Mouse (Mus musculus): ENCODE measurements at regions not wholly inside any gene's neighbourhood (a gene's known extent, or its start where the extent isn't known, plus 50 kb on each side); places are given as distances from the start of the nearest gene placed in this dataset.

DNA sequence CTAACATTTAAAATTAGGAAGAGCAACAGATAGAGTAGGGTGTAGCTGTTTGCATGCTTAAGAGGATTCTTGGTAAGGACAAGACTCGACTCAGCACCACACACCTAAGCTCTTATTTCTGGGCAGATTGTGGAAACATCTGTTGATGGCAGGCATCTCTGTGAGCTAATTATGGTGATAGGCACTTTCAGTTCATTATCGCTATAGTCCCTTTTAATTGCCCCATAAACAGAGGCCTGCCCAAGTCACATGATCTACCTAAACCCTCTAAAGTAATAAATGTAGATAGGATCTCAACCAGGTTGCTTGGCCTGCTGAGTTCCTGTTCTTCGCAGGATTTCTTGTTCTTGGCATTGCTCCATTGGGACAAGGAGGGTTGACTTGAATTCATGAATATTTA, 88.8 kb upstream of the Selenok start:
- ATAC-seq (no peak), DNase-seq (no peak)
- Histone ChIP-seq H3K27ac (ENCODE audit: low read depth) (no peak overlapping the region), H3K4me1 (ENCODE audit: insufficient read depth) (peaks cover 2% of the 10 kb centered on the region; the same call in 1 of the 2 replicates), H3K4me3 (ENCODE audit: low read depth, low read length) (no peak overlapping the region), H3K36me3 (replicated peaks; ENCODE audit: insufficient read depth, low read length) (no peaks in the 10 kb centered on the region), H3K9ac (replicated peaks) (no peak overlapping the region), H3K27me3 (ENCODE audit: insufficient read depth, low read length) (no peaks in the 10 kb centered on the region), H3K9me3 (ENCODE audit: low read length) (no peaks in the 10 kb centered on the region), H3K4me2 (ENCODE audit: low read depth, low read length) (no peak overlapping the region)
- WGBS (ENCODE audit: insufficient replicate concordance) = 78% methylated on average over 3 of the region's 3 CpGs
- no peak for TF ChIP-seq CTCF (IDR thresholded peaks at IDR 0.05; ENCODE audit: low read depth)
- no peak for TF ChIP-seq EP300 (IDR thresholded peaks at IDR 0.05; ENCODE audit: low read depth)

DNA sequence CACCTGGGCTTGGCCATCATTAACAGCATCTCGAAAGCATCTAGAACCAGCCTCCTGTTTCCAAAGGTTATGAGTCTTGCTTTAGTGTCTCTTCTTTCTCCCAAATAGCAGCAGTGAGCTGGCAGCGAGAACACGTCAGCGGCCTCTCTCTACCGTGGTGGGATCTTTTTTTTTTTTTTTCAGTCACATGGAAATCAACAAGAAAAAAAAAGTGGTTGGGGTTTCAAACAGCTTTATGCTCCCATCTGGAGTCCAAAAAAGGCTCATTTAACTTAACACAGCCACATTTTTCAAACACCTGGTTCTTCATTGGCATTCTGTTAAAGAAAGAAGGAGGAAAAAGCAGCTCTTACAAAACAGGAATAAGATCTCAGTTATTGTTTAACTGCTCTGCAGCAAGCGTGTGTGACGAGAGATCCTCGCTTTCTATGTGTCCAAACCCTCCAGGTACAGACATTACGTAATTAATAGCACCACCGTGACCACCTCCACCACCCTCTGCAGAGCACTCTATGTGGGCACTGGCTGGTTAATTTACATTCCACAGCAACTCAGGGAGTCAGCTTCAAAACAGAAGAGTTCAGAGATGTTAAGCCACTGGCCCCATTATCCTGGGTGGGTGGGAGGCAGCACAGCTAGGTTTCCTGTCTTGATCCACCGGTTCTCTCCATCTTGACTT, 85.3 kb upstream of the Selenok start:
- H3K9ac ChIP-seq (replicated peaks) = no peak overlapping the region
- DNase-seq = no peak
- H3K27me3 ChIP-seq (ENCODE audit: insufficient read depth, low read length) = no peaks in the 10 kb centered on the region
- H3K27ac ChIP-seq (ENCODE audit: low read depth) = no peak overlapping the region
- 77% methylated on average over 11 of the region's 11 CpGs for WGBS (ENCODE audit: insufficient replicate concordance)
- peaks cover 2% of the 10 kb centered on the region; the same call in 1 of the 2 replicates for H3K4me1 ChIP-seq (ENCODE audit: insufficient read depth)
- H3K9me3 ChIP-seq (ENCODE audit: low read length) = no peaks in the 10 kb centered on the region
- no peak overlapping the region for H3K4me3 ChIP-seq (ENCODE audit: low read depth, low read length)
- ATAC-seq = no peak
- no peak for TF ChIP-seq EP300 (IDR thresholded peaks at IDR 0.05; ENCODE audit: low read depth)
- no peak for TF ChIP-seq CTCF (IDR thresholded peaks at IDR 0.05; ENCODE audit: low read depth)
- H3K4me2 ChIP-seq (ENCODE audit: low read depth, low read length) = no peak overlapping the region
- H3K36me3 ChIP-seq (replicated peaks; ENCODE audit: insufficient read depth, low read length) = no peaks in the 10 kb centered on the region

DNA sequence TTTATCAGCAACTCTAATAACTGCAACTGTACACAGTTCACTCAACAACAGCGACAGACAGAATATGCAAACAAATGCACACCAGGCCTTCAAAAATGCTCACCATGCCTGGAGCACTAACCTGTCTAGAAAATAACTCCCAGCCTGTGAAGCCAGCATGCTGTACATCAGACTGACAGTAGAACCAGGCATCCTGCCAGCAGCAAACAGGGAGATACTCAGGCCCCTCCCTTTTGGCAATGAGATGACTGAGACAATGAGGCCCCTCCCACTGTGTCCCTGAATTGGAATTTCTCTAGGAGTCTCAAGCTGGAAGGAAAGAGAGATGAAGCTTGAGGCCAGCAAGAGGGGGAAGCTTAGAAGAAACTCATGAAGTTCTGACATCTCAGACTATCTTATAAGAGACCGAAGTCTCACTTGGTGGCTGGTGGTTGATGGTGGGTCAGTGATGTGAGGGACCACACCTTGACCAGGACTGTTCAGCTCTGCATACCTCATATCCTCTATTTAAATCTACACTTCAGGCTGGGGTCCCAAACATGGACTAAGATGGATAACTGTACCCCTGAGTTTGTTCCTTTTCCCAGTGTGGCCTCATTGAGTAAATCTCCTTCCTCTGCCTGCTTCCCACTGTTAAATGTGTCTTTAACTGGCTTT, 72.6 kb upstream of the Selenok start:
- H3K4me1 ChIP-seq (ENCODE audit: insufficient read depth) = no peaks in the 10 kb centered on the region
- H3K4me3 ChIP-seq (ENCODE audit: low read depth, low read length) = no peak overlapping the region
- ATAC-seq (no peak), DNase-seq (peak; percentile 45)
- WGBS (ENCODE audit: insufficient replicate concordance) = 74% methylated on average over 2 of the region's 2 CpGs
- no peaks in the 10 kb centered on the region for H3K27me3 ChIP-seq (ENCODE audit: insufficient read depth, low read length)
- no peak overlapping the region for H3K9ac ChIP-seq (replicated peaks)
- no peak overlapping the region for H3K4me2 ChIP-seq (ENCODE audit: low read depth, low read length)
- TF ChIP-seq CTCF (IDR thresholded peaks at IDR 0.05; ENCODE audit: low read depth) = no peak
- TF ChIP-seq EP300 (IDR thresholded peaks at IDR 0.05; ENCODE audit: low read depth) = no peak
- no peak overlapping the region for H3K27ac ChIP-seq (ENCODE audit: low read depth)
- no peaks in the 10 kb centered on the region for H3K36me3 ChIP-seq (replicated peaks; ENCODE audit: insufficient read depth, low read length)
- H3K9me3 ChIP-seq (ENCODE audit: low read length) = no peaks in the 10 kb centered on the region

DNA sequence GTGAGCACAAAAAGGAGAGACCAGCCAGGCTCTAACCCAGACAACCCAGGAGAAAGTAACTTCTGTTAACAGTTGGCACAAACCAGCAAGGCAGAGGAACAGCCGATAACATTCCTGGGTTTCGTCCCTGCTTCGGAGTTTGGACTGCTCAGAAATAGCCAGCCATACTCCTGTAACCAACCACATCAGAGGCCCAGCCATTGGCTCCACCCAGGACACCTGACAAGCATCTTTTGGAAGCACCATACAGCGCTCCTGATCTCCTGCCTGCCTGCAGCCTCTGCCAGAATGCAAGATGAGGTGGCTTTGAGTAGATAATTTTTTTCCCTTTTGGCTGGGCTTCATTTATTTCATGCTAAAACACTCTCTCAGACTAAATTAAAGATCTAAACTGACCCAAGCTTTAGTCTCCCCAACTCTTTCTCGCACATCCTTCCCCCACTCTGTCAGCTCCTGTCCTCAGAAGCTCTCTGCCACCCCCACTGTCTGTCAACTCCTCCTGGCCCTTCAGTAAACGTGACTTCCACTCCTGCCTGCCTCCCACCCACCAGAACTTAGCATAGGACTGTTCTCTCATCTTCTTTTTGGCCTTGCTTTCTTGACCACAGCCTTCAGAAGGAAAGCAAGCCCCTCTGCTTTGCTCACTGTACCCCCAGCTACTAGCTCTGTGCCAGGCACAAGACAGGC, 72.0 kb upstream of the Selenok start:
- H3K4me2 ChIP-seq (ENCODE audit: low read depth, low read length) = no peak overlapping the region
- H3K27ac ChIP-seq (ENCODE audit: low read depth) = no peak overlapping the region
- no peak overlapping the region for H3K4me3 ChIP-seq (ENCODE audit: low read depth, low read length)
- no peaks in the 10 kb centered on the region for H3K36me3 ChIP-seq (replicated peaks; ENCODE audit: insufficient read depth, low read length)
- no peaks in the 10 kb centered on the region for H3K27me3 ChIP-seq (ENCODE audit: insufficient read depth, low read length)
- ATAC-seq (no peak), DNase-seq (no peak)
- H3K4me1 ChIP-seq (ENCODE audit: insufficient read depth) = no peaks in the 10 kb centered on the region
- TF ChIP-seq EP300 (IDR thresholded peaks at IDR 0.05; ENCODE audit: low read depth) (no peak), CTCF (IDR thresholded peaks at IDR 0.05; ENCODE audit: low read depth) (no peak)
- no peaks in the 10 kb centered on the region for H3K9me3 ChIP-seq (ENCODE audit: low read length)
- H3K9ac ChIP-seq (replicated peaks) = no peak overlapping the region
- WGBS (ENCODE audit: insufficient replicate concordance) = 60% methylated on average over 6 of the region's 6 CpGs

DNA sequence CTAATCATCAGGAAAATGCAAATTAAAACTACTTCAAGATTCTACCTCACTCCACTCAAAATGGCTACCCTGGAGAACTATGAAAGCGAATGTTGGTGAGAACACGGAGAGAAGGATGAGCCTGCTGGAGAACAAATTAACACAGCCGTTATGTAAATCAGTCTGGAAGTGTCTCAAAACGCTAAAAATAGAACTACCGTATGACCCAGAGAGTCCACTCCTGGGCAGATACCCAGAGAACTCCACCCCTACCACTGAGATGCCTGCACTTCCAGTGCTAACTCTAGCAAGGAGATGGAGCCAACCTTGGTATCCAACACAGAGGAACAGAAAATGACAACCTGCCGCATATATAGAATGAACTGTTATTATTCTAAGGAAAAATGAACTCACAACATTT, 67.2 kb upstream of the Selenok start:
- Histone ChIP-seq H3K27ac (ENCODE audit: low read depth) (no peak overlapping the region), H3K9me3 (ENCODE audit: low read length) (no peaks in the 10 kb centered on the region), H3K4me1 (ENCODE audit: insufficient read depth) (no peaks in the 10 kb centered on the region), H3K36me3 (replicated peaks; ENCODE audit: insufficient read depth, low read length) (no peaks in the 10 kb centered on the region), H3K9ac (replicated peaks) (no peak overlapping the region), H3K4me3 (ENCODE audit: low read depth, low read length) (no peak overlapping the region), H3K27me3 (ENCODE audit: insufficient read depth, low read length) (no peaks in the 10 kb centered on the region), H3K4me2 (ENCODE audit: low read depth, low read length) (no peak overlapping the region)
- 65% methylated on average over 6 of the region's 6 CpGs for WGBS (ENCODE audit: insufficient replicate concordance)
- ATAC-seq = no peak
- no peak for DNase-seq
- TF ChIP-seq EP300 (IDR thresholded peaks at IDR 0.05; ENCODE audit: low read depth) = no peak
- no peak for TF ChIP-seq CTCF (IDR thresholded peaks at IDR 0.05; ENCODE audit: low read depth)

DNA sequence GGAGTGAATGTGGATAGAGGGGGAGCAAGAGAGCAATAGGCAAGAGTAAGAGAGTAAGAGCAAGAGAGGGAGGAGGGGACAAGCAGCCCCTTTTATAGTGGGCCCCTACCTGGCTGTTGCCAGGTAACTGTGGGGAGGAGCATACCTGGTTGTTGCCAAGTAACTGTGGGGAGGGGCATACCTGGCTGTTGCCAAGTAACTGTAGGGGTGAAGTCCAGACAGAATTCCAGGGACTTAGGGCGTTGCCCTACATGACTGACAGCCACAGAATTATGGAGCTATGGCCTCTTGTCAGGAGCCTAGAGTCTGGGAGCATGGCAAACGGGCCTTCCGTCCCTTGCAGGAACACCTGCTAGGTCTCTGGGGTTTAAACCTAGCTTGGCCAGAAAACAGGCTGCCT, 64.5 kb upstream of the Selenok start:
- H3K36me3 ChIP-seq (replicated peaks; ENCODE audit: insufficient read depth, low read length) = no peaks in the 10 kb centered on the region
- ATAC-seq = no peak
- H3K4me3 ChIP-seq (ENCODE audit: low read depth, low read length) = no peak overlapping the region
- TF ChIP-seq CTCF (IDR thresholded peaks at IDR 0.05; ENCODE audit: low read depth) = no peak
- TF ChIP-seq EP300 (IDR thresholded peaks at IDR 0.05; ENCODE audit: low read depth) = no peak
- no peaks in the 10 kb centered on the region for H3K27me3 ChIP-seq (ENCODE audit: insufficient read depth, low read length)
- no peak overlapping the region for H3K4me2 ChIP-seq (ENCODE audit: low read depth, low read length)
- no peaks in the 10 kb centered on the region for H3K9me3 ChIP-seq (ENCODE audit: low read length)
- DNase-seq = no peak
- no peaks in the 10 kb centered on the region for H3K4me1 ChIP-seq (ENCODE audit: insufficient read depth)
- no peak overlapping the region for H3K27ac ChIP-seq (ENCODE audit: low read depth)
- WGBS (ENCODE audit: insufficient replicate concordance) = 76% methylated on average over 3 of the region's 3 CpGs
- H3K9ac ChIP-seq (replicated peaks) = no peak overlapping the region
